Mouse (Mus musculus): ENCODE measurements around the gene Slc12a1. TPM values are rescaled to one million over a fixed set of nuclear protein-coding genes. Genes with fewer than 3 reads are reported as not detected.
"Not testable (repeated sequence)": the region's sequence is repeated elsewhere in the genome, so short reads cannot be mapped to it uniquely, and the experiment has no call there.

The Slc12a1 gene
- total RNA-seq (2021), result not detected
- long read RNA-seq, experiment 1, result 0 reads
- long read RNA-seq, experiment 2, result 0 reads

DNA sequence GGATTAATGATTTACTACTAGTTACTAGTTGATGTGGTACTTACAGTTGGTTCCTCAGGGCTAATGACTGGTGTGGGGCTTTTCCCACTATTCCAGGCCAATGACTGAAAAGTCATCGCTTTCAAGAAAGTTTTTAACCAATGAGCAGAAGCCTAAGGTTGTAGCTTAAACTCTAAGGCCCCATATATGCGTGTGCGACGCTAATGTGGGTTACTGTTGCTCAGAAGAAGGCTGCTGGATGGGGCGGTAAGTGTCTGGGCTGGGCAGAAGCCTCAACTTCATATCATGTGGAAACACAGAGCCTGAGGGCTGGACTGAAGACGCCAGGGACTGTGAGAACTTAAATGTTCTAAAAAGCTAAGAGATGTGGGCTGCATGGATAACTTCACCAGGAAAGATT is at the start of gene Slc12a1:
Gene Slc12a1 (plus strand): TSS at position 118 of the 400 bp plus-strand sequence.
- DNase-seq (ENCODE audit: low spot score in 2 of 2), result no peak

- not testable (repeated sequence) for DNase-seq (ENCODE audit: low spot score in 2 of 2)
Measured at GRCm38 (mm10) chr2:125104491-125104890, 47.8 kb upstream of the Slc12a1 start.

DNA sequence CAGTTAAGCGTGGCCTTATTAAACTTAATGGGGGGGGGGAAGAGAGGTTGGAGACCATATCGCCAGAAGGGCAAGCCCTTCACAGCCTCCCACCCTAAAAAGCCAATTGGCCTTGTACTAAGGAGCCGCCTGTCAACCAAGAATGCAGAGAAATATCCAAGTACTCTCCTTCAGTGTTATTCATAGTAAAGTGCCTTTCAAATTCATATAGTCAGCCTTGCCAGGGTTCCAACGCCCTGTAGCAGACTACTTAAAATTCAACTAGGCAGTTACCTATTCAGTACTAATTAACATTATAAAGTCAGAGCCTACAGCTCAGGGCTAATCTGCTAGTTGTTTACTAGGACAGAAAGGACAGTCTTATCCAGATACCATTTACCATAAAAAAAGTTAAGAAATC is 45.8 kb upstream of the Slc12a1 start:
- DNase-seq (ENCODE audit: low spot score in 2 of 2), result not testable (repeated sequence)

- no peak for DNase-seq (ENCODE audit: low spot score in 2 of 2)
Measured at GRCm38 (mm10) chr2:125119381-125120110, 32.8 kb upstream of the Slc12a1 start.

DNA sequence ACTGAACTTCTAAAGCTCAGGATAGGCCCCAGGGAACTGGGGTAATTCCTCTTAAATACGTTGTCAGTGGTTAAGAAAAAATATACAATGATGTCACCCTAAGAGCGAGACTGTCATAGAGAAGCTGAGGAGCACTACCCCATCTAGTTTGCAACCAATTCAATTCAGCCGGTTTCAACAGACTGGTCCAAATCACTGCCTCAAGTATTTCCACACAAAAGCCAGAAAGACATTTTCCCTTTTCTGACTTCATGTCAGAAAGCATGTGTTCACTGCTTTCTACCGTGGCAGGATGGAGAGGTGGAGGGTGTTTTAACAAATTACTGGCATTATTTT is 30.0 kb upstream of the Slc12a1 start:
- DNase-seq (ENCODE audit: low spot score in 2 of 2), result no peak

DNA sequence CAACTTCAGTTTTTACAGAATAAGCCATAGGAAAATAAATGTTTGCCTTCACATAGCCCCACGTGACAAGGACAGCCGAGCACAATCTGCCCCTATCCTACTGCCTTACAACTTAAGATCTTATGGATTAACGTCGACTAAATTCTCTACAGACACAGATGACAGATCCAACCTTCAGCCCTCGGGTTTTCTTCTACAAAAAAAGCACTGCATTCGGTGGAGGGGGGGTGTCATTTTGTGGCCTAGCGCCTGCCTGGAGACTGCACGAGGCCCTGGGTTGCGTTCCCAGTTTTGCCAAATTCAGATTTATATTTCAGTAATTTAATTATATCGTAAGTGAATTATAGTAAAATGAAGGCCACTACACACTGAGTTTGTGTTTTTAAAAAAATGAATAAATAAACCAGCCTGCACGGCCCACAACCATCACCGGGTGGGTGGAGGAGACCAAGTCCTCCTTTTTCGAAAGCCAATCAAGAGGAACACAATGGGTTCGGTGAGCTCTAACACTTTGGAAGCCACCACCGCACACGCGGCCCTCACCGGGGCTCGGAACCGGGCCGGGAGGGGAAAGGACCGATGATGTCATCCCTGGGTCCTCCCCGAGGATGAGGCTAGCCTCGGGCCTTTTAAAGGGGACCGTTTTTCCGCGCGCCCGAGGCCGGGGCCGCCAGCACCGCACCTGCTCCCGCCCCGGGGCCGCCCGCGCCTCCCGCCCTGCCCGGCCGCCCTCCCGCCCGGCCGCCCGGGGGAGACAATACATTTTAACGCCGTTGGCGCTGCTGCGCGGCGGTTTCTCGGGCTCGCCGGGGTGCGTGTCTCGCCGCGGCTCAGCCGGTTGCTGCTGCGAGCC is 29.5 kb upstream of the Slc12a1 start:
- DNase-seq (ENCODE audit: low spot score in 2 of 2), result peak; percentile 36 to 52

GRCm38 (mm10) chr2:125123477-125123852 is 28.8 kb upstream of the Slc12a1 start, which contains the start of gene Myef2:
Myef2 (minus strand) TSS chr2:125123661.
- DNase-seq (ENCODE audit: low spot score in 2 of 2), result peak; percentile 81 to 88

GRCm38 (mm10) chr2:125125824-125126223 is 26.5 kb upstream of the Slc12a1 start:
- no peak for DNase-seq (ENCODE audit: low spot score in 2 of 2)

DNA sequence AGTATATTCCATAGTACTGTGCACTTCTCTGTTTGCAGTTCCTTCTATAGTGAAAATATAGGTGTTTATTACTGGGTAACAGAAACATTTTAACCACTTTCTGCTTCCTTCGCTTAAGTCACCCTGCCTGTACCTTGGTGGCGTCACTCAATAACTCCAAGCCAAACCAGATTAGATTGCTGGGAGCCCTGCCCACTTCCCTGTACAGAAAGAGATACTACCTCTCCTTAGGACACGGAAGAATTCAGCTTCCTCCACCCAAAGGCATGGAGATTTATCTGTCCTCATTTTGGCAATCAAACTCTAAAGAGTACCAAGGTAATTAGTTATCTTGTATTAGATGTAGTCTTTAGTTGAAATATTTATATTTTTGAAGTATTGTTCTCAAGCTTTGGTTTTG is 25.5 kb upstream of the Slc12a1 start:
- no peak for DNase-seq (ENCODE audit: low spot score in 2 of 2)

GRCm38 (mm10) chr2:125134113-125134512 is 18.2 kb upstream of the Slc12a1 start:
- DNase-seq (ENCODE audit: low spot score in 2 of 2), result no peak

DNA sequence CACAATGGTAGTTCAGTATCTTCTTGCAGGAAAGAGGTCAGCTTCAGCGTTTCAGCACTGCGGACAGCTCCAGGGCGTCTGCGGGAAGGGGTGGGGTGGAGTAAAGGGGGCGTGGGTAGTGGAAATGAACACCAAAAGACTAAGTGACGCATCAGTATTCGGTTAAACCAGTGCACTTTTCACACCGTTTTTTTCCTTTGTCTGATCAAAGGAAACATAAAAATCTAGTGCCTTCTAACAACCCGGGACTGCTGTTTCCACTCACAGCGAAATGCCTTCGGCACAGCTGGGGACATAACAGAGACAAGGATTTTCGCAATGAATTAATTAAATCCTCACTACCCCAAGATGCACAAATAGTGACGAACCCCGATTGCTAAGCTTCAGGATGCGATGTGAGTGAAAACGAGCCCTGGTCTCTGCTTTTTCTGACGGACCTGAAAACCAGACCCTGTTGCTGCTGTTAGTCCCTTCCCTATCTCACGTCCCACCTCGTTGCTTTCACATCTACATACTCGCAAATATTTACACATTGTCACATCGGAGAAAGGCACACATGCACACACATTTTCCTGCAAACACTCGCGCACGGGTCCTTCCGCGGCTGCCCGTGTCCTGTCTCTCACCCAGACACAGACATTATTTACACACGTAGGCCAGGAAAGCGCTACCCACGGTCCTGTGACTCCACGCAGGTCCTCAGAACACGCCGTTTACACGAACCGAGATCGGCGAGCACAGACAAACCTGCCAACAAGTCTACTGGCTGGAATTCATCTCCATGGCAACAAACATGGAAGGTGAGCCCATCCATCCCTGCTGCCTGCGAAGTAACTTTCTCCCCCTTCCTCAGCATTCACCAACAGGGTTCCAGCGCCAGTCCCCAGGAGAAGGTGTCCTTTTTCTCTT is 16.1 kb upstream of the Slc12a1 start, which contains the start of gene Ctxn2:
Gene Ctxn2 (plus strand): TSS at position 790 of the 909 bp plus-strand sequence.
- DNase-seq (ENCODE audit: low spot score in 2 of 2), result peak; percentile 56 to 83

DNA sequence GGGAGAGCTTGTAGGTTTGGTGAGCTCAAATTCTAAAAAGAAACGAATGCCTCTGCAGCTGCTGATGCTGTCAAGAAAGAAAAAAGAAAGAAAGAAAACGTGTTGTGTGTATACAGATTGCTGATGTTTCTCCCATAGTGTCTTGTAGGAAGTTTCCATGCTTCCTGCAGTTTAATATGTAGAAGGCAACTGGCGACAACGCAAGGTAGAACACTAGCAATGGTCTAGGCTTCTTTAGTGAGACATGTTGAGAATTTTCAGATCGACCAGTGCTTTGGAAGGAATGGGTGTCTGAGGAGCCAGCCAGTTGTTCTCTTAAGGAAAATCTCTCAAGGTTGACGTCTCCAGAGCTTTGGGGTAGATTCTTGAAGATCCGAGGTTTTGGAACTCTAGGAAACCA is 15.5 kb upstream of the Slc12a1 start:
- no peak for DNase-seq (ENCODE audit: low spot score in 2 of 2)

- no peak for DNase-seq (ENCODE audit: low spot score in 2 of 2)
Measured at GRCm38 (mm10) chr2:125142336-125142735, 10.0 kb upstream of the Slc12a1 start.

GRCm38 (mm10) chr2:125154294-125154693 is 2.0 kb downstream of the Slc12a1 start:
- no peak for DNase-seq (ENCODE audit: low spot score in 2 of 2)

- no peak for DNase-seq (ENCODE audit: low spot score in 2 of 2)
Measured at GRCm38 (mm10) chr2:125155504-125155903, 3.2 kb downstream of the Slc12a1 start.

DNA sequence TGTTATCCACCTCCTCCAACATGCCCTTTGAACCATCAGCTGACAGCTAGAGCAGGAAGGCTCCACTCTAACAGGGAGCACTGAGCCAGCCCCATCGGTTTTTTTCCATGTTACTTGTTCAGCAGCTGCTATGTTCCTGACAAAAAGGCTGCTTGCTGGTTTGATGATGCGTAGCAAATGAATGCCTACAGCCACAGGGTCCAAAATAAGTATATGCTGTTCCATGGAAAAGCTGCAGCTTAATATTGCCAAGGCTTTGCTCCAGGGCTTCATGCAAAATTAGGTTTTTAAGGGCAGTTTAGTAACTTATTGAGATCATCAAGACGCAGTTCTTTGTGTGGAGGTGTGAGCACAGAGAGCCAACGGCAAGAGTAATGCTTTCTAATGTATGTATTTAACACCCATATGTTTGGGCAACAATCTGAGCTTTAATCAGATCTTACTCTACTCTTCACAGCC is 9.7 kb downstream of the Slc12a1 start:
- DNase-seq (ENCODE audit: low spot score in 2 of 2), result no peak

GRCm38 (mm10) chr2:125178225-125178798 is 26.0 kb downstream of the Slc12a1 start:
- no peak for DNase-seq (ENCODE audit: low spot score in 2 of 2)

GRCm38 (mm10) chr2:125187904-125188303 is 35.6 kb downstream of the Slc12a1 start:
- DNase-seq (ENCODE audit: low spot score in 2 of 2), result no peak

DNA sequence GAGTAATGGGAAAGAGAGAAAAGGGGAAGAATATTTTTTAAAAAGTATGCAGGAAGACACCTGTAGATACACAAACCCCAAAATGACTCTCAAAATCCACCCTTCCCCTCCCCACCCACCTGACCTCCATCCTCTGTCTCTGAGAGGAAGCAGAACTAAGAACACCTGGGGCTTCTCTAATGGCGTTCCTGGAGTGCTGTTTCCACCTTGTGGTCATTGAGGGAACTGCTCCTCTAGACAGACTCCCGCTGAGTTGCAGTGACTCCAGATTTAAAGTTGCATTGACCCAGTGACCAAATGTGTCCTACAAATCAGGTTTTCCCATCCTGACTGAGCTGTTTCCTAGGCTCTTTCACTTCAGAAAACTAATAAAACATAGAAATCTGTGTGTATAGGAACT is 36.9 kb downstream of the Slc12a1 start:
- DNase-seq (ENCODE audit: low spot score in 2 of 2), result peak; percentile 23 to 39

DNA sequence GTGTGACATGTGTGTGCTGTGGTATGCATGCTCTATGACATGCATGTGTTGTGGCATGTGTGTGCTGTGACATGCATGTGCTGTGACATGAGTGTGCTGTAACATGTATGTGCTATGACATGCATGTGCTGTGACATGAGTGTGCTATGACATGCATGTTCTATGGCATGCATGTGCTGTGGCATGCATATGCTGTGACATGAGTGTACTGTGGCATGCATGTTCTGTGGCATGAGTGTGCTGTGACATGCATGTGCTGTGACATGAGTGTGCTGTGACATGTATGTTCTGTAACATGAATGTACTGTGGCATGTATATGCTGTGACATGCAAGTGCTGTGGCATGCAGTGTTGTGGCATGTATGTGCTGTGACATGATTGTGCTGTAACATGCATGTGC is 40.6 kb downstream of the Slc12a1 start:
- DNase-seq (ENCODE audit: low spot score in 2 of 2), result no peak

- no peak for DNase-seq (ENCODE audit: low spot score in 2 of 2)
Measured at GRCm38 (mm10) chr2:125196771-125197170, 44.5 kb downstream of the Slc12a1 start.

Data from gastrocnemius, postnatal 4 days (tissue).